Mouse (Mus musculus) myocyte (in vitro differentiated cells): ENCODE measurements at regions not wholly inside any gene's neighbourhood (a gene's known extent, or its start where the extent isn't known, plus 50 kb on each side); places are given as distances from the start of the nearest gene placed in this dataset.

Source experiments
- H3K27me3 ChIP-seq: one replicate; pipeline ENCODE4 v1.6.1; 2011; ENCODE audit not compliant: control insufficient read depth, insufficient read depth, insufficient read length
- H3K36me3 ChIP-seq: one replicate; pipeline ENCODE4 v1.6.1; 2011; ENCODE audit not compliant: control insufficient read depth, insufficient read depth
- H3K4me2 ChIP-seq: one replicate; pipeline ENCODE4 v1.6.1; 2011; ENCODE audit warnings: low read depth, control low read depth
- H3K4me3 ChIP-seq: one replicate; pipeline ENCODE4 v1.5.1; 2011; ENCODE audit warnings: mild to moderate bottlenecking, control low read depth, moderate library complexity
- H3K79me2 ChIP-seq: one replicate; pipeline ENCODE4 v1.6.1; 2011; ENCODE audit not compliant: control insufficient read depth, insufficient read depth
- H3ac ChIP-seq: one replicate; pipeline ENCODE4 v1.6.1; 2011; ENCODE audit not compliant: control insufficient read depth, insufficient read length
- CEBPB ChIP-seq: IDR thresholded peaks from 2 replicates; pipeline ENCODE4 v1.6.1; 2011; ENCODE audit warnings: mild to moderate bottlenecking, moderate library complexity; ENCODE audit not compliant: poor library complexity, insufficient read depth, severe bottlenecking
- E2F4 ChIP-seq: IDR thresholded peaks from one replicate; pipeline ENCODE4 v1.6.1; 2011; ENCODE audit warnings: mild to moderate bottlenecking, control low read depth, moderate library complexity; ENCODE audit not compliant: insufficient read depth
- MAX ChIP-seq: IDR thresholded peaks from one replicate; pipeline ENCODE4 v1.6.1; 2011; ENCODE audit warnings: low read depth, mild to moderate bottlenecking, control low read depth
- MYOD1 ChIP-seq, 3 experiments: IDR thresholded peaks; one replicate each; pipeline ENCODE4 v1.6.1; 2011; ENCODE audit warnings: control low read depth in 2 of 3, low read depth in 2 of 3, mild to moderate bottlenecking in 2 of 3, moderate library complexity in 1 of 3; ENCODE audit not compliant: insufficient read length in 2 of 3, control insufficient read depth in 1 of 3
- MYOG ChIP-seq, 3 experiments: IDR thresholded peaks; one replicate each; pipeline ENCODE4 v1.6.1; 2011; ENCODE audit warnings: control low read depth in 2 of 3, low read depth in 2 of 3, mild to moderate bottlenecking in 2 of 3; ENCODE audit not compliant: insufficient read length in 2 of 3, control insufficient read depth in 1 of 3, insufficient read depth in 1 of 3
- POLR2A ChIP-seq: IDR thresholded peaks from one replicate; pipeline ENCODE4 v1.6.1; 2011; ENCODE audit warnings: low read depth, mild to moderate bottlenecking, control low read depth, moderate library complexity; ENCODE audit not compliant: insufficient read length
- POLR2AphosphoS2 ChIP-seq: IDR thresholded peaks from one replicate; pipeline ENCODE4 v1.6.1; 2011; ENCODE audit warnings: low read depth, control low read depth; ENCODE audit not compliant: insufficient read length
- REST ChIP-seq: IDR thresholded peaks from one replicate; pipeline ENCODE4 v1.6.1; 2011; ENCODE audit warnings: mild to moderate bottlenecking, control low read depth, moderate library complexity; ENCODE audit not compliant: insufficient read depth, insufficient read length
- SRF ChIP-seq: IDR thresholded peaks from one replicate; pipeline ENCODE4 v1.6.1; 2011; ENCODE audit warnings: low read depth; ENCODE audit not compliant: control insufficient read depth, insufficient read length
- TCF12 ChIP-seq: IDR thresholded peaks from one replicate; pipeline ENCODE4 v1.6.1; 2011; ENCODE audit warnings: mild to moderate bottlenecking, control low read depth; ENCODE audit not compliant: poor library complexity, insufficient read depth, severe bottlenecking
- TCF3 ChIP-seq: IDR thresholded peaks from one replicate; pipeline ENCODE4 v1.6.1; 2011; ENCODE audit warnings: low read depth, control low read depth; ENCODE audit not compliant: insufficient read length
- USF1 ChIP-seq: IDR thresholded peaks from one replicate; pipeline ENCODE4 v1.6.1; 2011; ENCODE audit warnings: low read depth, mild to moderate bottlenecking, control low read depth, moderate library complexity

DNA sequence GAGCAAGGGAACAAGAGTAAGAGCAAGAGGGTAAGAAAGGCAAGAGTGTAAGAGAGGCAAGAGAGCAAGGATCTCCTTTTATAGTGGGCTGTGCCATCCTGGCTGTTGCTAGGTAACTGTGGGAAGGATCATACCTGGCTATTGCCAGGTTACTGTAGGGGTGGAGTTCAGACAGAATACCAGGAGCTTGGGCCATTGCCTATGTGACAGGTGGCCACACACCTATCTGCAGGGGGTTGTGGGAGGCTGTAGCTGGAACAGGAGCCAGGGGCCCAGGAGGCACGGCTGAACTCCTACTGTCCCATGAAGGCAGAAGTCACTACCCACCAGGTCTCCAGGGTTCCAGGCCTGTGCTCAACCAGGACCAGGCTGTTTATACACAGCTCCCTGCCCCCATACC, 1149.0 kb downstream of the 9330182O14Rik start:
- Histone ChIP-seq H3K79me2 (no peaks in the 10 kb centered on the region), H3K4me3 (no peak overlapping the region), H3K36me3 (no peaks in the 10 kb centered on the region), H3K27me3 (no peaks in the 10 kb centered on the region), H3K4me2 (no peak overlapping the region), H3ac (no peak overlapping the region)
- TF ChIP-seq TCF12 (no peak), MAX (no peak), POLR2AphosphoS2 (no peak), SRF (no peak), MYOD1 (IDR thresholded peaks at IDR 0.05; ENCODE audit: control insufficient read depth in 1 of 3, insufficient read length in 2 of 3, low read depth in 2 of 3) (no peak), MYOG (IDR thresholded peaks at IDR 0.05; ENCODE audit: control insufficient read depth in 1 of 3, insufficient read depth in 1 of 3, insufficient read length in 2 of 3, low read depth in 2 of 3) (no peak), CEBPB (no peak), REST (no peak), TCF3 (no peak), E2F4 (no peak), USF1 (no peak), POLR2A (no peak)

DNA sequence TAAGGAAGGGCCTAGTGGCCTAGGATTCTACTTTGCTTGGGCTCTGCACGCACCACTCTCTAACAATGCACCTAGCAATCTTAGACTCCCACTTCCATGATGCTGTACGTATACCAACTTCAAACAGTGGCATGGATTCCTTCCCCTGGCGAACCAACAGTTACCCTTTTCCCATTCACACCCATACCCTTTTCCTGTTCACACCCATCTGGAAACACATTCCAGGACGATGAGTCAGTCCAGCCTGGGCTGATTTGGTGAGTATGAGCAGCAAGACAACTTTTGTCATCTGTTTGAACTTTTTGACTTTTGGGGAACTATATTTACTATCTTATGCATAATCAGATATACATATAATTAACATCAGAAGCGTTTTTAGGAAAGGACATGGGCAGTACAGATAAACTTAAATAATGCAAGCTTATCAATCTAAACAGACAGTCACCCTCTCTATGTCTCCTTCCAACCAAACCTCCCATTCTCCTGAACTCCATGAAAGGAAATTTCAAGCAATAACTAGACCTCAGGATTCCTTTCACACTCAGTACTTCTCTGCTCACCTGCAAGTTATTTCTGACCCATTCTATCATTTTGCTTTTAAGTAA, 1152.7 kb downstream of the 9330182O14Rik start:
- no peak overlapping the region for H3ac ChIP-seq
- no peak overlapping the region for H3K4me2 ChIP-seq
- no peaks in the 10 kb centered on the region for H3K36me3 ChIP-seq
- no peaks in the 10 kb centered on the region for H3K79me2 ChIP-seq
- no peaks in the 10 kb centered on the region for H3K27me3 ChIP-seq
- H3K4me3 ChIP-seq = no peak overlapping the region
- TF ChIP-seq CEBPB (no peak), MAX (peak; percentile 53)

DNA sequence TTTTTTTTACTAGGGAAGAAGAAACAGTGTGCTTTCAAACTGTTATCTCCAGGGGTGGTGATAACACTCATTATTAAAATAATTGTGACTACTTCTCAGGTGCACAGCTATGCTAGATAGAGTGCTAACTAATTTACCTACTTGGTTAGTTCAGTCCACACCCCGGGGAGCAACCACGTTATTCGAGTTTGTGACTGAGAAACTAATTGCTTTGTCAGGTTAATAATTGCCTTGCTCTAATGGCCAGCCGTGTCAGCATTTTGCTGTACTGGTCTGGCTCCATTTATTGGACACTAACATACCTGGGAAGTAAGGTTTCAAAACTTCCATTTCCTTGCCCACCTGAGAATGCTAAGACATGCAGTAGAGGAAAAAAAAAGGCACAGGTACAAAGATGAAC, 1163.3 kb downstream of the 9330182O14Rik start:
- no peak overlapping the region for H3ac ChIP-seq
- H3K27me3 ChIP-seq = no peaks in the 10 kb centered on the region
- no peaks in the 10 kb centered on the region for H3K79me2 ChIP-seq
- no peak for TF ChIP-seq REST
- TF ChIP-seq USF1 = no peak
- TF ChIP-seq E2F4 = no peak
- no peak for TF ChIP-seq CEBPB
- no peak for TF ChIP-seq TCF12
- TF ChIP-seq MAX = no peak
- TF ChIP-seq MYOG (IDR thresholded peaks at IDR 0.05; ENCODE audit: control insufficient read depth in 1 of 3, insufficient read depth in 1 of 3, insufficient read length in 2 of 3, low read depth in 2 of 3) = no peak
- no peak for TF ChIP-seq SRF
- no peak for TF ChIP-seq TCF3
- no peak for TF ChIP-seq POLR2A
- TF ChIP-seq MYOD1 (IDR thresholded peaks at IDR 0.05; ENCODE audit: control insufficient read depth in 1 of 3, insufficient read length in 2 of 3, low read depth in 2 of 3) = no peak
- TF ChIP-seq POLR2AphosphoS2 = no peak
- H3K4me2 ChIP-seq = no peak overlapping the region
- H3K36me3 ChIP-seq = no peaks in the 10 kb centered on the region
- no peak overlapping the region for H3K4me3 ChIP-seq

DNA sequence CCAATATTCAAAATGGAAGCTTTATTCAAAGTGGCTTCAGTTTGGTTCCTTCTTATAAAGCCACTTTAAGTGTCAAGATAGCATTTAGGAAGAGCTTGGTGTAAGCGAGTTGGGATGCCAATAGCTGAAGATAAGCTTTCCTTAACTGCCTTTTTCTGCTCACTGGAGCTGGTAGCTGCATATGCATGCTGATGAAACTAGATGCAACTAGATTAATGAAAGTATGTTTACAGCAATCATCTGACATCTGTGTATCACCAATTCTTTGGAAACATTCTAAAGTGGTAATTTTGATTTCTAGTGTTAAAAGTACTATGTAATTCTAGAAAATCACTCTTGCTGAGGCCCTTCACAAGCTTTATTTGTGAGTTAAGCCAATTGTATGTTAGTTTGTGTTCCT, 1172.5 kb downstream of the 9330182O14Rik start:
- Histone ChIP-seq H3K4me3 (no peak overlapping the region), H3ac (no peak overlapping the region), H3K4me2 (no peak overlapping the region), H3K79me2 (no peaks in the 10 kb centered on the region), H3K27me3 (no peaks in the 10 kb centered on the region), H3K36me3 (no peaks in the 10 kb centered on the region)
- no peak for TF ChIP-seq TCF12
- TF ChIP-seq USF1 = no peak
- TF ChIP-seq REST = no peak
- no peak for TF ChIP-seq MYOD1 (IDR thresholded peaks at IDR 0.05; ENCODE audit: control insufficient read depth in 1 of 3, insufficient read length in 2 of 3, low read depth in 2 of 3)
- TF ChIP-seq CEBPB = peak; percentile 87
- no peak for TF ChIP-seq SRF

DNA sequence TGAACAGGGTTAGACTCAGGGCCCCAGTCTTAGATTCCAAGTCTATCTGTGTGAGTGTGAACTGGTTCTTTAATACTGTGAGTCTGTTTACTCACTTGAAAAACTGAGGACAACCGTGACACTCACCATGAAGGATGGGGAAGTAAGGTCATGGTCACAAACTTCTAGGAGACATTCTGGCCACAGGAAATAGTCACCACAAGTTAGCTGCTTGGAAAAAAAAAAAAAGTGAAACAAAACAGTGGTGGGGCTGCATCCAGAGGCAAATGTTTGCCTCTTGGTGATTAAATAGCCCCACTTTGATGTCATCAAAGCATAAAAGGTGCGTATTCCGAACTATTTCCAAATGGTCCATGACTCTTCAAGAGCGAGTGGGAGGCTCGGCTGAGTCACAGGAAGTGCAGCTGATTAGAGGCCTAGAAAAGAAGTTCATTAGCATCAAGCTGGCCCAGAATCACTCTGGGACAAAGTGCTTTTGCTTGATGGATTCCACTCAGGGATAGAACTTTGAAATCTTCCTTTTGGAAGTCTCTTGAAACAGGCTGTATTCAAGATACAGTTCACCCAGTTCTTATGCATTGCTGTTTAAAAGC, 1177.7 kb downstream of the 9330182O14Rik start:
- no peak for TF ChIP-seq TCF3
- TF ChIP-seq MAX = no peak
- TF ChIP-seq REST = no peak
- no peak for TF ChIP-seq POLR2A
- no peak for TF ChIP-seq E2F4
- no peak for TF ChIP-seq POLR2AphosphoS2
- no peak for TF ChIP-seq USF1
- no peak for TF ChIP-seq CEBPB
- no peak for TF ChIP-seq MYOG (IDR thresholded peaks at IDR 0.05; ENCODE audit: control insufficient read depth in 1 of 3, insufficient read depth in 1 of 3, insufficient read length in 2 of 3, low read depth in 2 of 3)
- no peak for TF ChIP-seq MYOD1 (IDR thresholded peaks at IDR 0.05; ENCODE audit: control insufficient read depth in 1 of 3, insufficient read length in 2 of 3, low read depth in 2 of 3)
- no peak for TF ChIP-seq SRF
- TF ChIP-seq TCF12 = no peak
- H3K79me2 ChIP-seq = no peaks in the 10 kb centered on the region
- H3K36me3 ChIP-seq = no peaks in the 10 kb centered on the region
- H3ac ChIP-seq = no peak overlapping the region
- no peak overlapping the region for H3K4me3 ChIP-seq
- H3K4me2 ChIP-seq = peak overlapping the region; percentile 14
- no peaks in the 10 kb centered on the region for H3K27me3 ChIP-seq
